Mouse (Mus musculus) testis, postnatal 10 days (tissue): Measurements from ENCODE around the gene Esrrg.

ENCODE experiments used
- DNase-seq: peaks from one replicate; pipeline ENCODE4 v3.0.0; 2021; ENCODE audit warnings: low spot score

Esrrg gene

GRCm38 (mm10) chr1:188077561-188078195 is 469.1 kb downstream of the Esrrg start:
- DNase-seq: no peak

DNA sequence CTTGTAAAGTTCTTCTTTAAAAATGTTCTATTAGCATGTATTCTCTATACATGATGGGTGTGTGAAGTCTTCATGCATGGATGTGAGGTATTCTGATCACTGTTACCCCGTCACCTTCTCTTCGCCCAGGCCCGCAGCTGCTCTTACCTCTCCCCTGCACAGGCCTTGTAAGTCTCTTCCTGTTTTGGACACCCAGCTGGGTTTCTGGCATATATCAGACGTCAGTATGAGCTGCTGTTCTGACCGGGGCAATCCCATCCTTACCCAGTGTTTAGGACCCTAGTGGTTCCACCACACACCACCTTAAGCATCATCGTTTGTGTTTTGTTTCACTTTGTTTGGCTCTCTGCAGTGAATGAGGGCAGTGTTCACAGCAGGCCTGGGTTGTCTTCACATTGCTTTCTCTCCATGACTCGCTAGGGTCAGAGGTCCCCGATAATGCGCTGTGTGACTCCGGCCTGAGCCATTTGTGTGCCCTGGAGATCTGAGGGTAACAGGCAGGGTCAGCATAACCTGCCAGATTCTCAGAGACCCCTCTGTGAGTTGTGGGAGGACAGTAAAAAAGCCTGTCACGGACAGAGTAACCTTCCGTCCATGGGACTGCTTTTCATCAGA is 471.8 kb downstream of the Esrrg start:
- DNase-seq: no peak

DNA sequence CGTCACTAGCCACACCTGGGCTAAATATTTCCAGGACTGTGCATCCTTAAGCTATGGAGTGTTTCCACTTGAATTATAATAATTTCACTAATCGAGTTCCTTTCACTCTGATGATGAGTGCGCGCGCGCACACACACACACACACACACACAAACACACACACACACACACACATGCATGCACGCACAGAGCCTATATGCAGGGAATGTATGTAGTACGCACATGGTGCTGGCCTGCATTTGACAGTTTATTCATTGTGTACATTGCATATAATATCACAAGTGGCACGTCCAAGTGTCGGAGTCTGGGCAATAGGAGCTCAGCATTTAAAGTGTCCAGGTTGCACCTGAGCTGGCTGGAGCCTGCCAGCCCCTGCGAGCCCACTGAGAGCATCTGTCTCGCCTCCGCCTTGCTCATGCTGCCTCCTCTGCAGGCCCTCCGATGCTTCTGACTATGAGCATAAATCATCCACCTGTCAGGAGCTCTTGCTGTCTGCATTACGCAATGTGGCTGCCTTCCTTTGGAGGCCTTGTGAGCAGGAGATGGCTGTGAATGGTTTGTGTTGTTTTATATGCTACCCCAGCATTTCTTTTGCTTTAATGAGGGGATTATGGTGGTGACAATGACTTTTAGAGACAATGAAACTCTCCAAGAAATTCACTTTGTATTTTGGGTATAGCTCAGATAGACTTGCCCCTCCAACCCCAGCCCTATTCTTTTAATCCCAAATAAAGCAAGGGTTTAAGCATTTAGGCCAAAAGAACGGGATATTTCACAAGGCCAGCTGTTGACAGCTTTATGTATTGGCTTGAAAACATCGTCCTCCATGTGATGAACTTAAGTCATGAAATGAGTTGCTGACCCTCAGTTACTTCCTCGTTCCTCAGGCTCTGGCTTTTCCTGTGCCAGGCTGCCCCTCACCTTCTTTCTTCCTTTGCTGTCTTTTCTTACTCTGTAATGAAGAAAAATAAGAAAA is 474.4 kb downstream of the Esrrg start:
- DNase-seq: no peak

DNA sequence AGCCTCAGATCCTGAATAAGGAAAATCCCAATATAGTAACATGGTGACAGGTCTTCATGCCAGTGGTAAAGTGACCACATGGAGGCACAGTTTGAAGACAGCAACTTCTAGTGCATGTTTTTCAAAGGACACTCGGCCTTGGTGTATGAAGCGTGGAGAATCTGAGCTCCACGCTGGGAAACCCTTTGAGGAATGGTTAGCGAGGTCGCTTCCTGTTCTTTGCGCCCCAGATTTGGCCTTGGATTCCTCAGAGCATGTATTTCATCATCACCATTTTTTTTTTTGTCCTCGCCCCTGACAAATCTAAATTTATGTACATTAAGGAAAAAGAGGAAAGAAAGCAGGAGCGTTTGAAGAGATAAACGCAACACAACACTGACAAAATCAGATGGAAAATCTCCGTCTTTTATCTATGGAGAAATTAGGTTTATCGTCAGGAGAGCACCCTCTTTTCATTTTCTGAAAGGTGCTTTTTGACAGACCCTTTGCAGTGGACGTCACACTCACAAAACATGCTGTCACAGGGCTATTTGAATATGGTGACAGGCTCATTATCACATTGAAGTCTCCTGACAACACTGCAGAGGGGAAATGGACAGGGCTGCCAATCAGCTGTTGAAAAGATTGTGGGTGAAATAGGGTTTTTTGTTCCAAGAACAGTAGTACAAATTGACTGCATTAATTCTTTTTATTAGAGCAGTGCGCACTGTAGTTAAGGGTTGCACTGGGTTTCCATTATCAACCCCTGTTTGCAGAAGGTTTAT is 476.7 kb downstream of the Esrrg start:
- no peak for DNase-seq

GRCm38 (mm10) chr1:188093724-188094123 is 485.1 kb downstream of the Esrrg start:
- DNase-seq: no peak

GRCm38 (mm10) chr1:188101832-188102231 is 493.2 kb downstream of the Esrrg start:
- no peak for DNase-seq

DNA sequence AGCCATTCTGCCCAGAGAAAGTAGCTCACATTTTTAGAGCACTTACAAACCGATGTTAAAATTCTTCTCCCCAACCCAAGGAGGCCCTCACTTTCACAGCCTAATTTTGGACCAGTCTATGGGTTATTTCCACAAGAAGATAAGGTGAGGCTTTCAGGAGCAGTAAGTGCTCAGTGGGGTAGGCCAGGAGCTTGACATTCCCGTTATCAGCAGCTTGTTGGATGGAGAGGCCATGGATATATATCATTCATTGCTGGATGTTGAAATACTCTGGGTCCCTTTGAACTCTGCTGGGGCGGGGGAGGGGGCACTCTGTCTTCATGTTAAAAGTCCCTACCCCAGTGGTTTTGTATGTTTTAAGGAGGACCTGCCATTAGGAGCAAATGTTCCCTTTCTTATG is 494.6 kb downstream of the Esrrg start:
- DNase-seq: no peak

GRCm38 (mm10) chr1:188105516-188105915 is 496.9 kb downstream of the Esrrg start:
- no peak for DNase-seq

- DNase-seq: no peak
These were observed 499.4 kb downstream of the Esrrg start for GRCm38 (mm10) chr1:188107946-188108345.

DNA sequence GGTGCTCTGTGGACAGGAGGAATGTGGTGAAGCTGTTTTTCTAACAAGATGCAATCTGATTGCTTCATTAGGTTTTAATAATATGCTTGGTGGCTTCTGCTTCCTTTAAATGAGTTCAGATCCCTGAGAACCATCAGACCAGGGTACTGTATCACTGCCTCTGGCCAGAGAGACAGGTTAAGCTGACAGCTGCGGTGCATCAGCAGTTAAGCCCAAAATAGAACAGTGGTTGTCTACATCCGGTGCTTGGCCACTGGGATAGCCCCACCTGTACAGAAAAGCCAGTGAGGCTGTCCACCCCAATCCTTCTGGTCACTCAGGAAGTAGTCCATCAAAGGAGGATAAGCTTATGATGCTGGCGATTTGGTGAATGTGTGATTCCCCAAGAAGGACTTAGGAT is 503.0 kb downstream of the Esrrg start:
- DNase-seq: no peak

DNA sequence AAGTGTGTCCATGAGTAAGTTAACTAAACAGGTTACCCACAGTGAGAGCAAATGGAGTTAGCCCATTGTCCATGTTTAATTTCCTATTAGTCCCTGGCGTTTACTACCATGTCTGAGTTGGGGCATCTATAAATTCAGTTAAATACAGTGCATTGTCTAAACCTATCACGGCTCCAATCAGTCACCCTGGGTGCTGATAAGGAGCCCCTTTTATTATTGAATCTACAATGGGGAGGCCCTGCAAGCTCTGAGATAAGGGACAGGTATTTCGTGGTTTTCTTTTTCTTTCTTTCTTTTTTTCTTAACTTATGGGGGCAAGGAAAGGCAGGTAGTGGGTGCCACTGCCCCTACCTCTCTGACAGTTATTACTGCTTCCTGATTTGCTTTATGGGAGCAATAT is 504.6 kb downstream of the Esrrg start:
- DNase-seq: no peak

DNA sequence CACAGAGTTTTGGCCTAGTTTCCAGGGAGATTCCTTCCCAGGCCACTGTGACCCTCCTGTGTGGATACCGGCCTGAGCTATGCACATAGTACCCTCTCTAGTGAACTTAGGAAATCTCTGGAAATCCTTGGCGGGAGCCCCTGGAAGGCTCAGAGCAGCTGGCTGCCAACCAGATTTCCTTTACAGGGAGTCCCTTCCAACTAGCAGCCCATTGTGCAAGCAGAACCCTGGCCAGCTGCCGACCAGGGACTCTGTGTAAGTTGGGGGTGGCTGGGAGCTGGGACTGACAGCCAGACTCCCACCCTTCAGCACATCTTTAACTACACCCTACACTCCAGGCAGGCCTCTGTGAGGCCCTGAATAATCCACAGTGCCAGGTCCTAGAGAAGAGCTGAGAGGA is 509.5 kb downstream of the Esrrg start:
- peak; percentile 85 for DNase-seq

DNA sequence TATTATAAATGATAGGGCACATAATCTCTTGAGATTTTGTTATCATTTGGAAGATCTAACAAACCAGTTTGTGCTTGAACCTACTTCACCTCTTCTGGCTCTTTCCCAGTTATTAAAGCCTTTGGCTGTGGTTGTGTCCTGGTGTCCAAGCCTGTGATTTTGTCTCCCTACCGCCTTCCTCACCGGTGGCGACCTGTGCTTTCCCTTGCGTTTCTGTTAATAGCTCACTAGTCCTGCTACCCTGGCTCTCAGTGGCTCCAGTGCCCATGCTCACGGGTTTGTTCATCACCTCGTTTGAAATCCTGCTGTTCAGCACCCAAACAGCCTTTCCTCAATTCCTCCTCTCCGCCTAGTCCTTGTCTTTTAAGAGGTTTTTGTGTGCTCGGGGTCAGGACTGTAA is 511.2 kb downstream of the Esrrg start:
- no peak for DNase-seq

DNA sequence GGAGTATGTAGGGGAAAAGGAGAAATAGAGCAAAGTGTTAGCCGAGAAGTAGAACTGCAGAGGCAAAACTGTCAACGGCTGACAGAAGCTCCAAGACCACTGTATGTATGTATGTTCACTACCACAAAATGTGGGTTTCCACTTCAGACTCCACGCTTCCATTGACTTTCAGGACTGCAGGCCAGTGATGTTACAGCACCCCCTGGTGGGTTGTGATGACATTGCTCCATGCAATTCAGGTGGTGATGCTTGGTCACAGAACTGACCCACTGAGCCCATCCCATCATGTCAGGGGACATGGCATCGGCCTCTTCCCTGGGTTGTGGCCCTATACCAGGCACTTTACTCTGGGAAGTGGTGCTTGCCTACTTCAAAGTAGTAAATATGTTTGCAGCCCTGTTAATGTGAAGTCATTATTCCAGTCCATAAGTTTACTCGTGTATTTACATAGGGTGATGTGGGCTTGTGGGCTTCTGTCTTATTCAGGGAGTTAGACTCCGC is 517.0 kb downstream of the Esrrg start:
- DNase-seq: no peak

DNA sequence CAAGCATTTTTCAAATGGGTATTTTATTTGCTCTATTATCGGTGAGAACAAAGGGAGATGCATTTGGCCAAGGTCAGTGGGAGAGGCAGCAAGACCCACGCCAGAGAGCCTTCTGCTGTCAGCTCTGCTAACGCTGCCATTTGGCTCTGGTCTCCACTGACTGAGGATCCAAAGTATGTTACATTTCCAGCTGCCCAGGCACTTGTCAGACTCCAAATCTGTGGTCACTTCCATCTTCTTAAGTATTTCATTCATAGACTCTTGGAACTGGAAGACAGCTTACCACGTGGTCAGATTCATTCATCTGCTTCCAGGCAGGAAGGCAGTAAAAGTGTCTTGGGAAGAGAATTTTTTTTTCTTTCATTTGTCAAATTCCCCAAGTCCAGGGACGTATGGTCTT is 527.5 kb downstream of the Esrrg start:
- DNase-seq: no peak

GRCm38 (mm10) chr1:188139473-188139872 is 530.9 kb downstream of the Esrrg start:
- no peak for DNase-seq

- no peak for DNase-seq
These were observed 531.6 kb downstream of the Esrrg start for GRCm38 (mm10) chr1:188140221-188140620.

- DNase-seq: no peak
These were observed 539.0 kb downstream of the Esrrg start for GRCm38 (mm10) chr1:188147381-188148156.

DNA sequence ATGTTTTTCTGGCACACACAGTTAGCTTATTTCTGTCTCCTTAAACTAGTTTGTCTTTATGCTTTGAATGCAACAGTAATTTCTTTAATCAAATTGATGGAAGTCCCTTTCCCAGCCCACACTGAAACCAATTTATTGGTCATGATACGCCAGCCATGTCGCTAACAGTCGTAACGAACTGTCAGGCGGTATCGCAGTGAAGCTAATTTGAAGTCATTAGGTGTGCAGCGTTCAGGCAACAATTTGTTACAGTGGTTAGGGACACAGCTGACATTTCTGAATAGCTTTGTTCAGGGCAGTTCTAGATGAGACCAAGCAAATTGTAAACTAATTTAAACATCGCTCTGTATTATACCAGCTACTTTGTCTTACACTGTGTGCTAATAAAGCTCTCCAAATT is 542.5 kb downstream of the Esrrg start:
- no peak for DNase-seq

DNA sequence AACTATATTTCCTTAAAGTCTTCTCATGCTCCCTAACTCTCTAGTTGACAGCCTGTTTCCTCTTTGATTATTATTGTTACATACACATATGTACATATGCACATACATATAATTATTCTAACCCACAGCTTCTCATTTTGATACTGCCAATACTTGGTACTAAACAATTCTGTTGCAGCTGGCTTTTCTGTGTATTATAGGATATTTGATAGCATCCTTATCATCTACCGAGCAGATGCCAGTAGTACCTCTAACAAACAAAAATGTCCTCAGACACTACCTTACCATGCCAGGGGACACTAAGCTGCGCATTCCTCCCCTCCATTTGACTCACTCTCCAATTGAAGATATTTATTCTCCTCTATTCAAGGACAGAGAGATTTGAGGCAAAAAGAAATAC is 543.4 kb downstream of the Esrrg start:
- no peak for DNase-seq

DNA sequence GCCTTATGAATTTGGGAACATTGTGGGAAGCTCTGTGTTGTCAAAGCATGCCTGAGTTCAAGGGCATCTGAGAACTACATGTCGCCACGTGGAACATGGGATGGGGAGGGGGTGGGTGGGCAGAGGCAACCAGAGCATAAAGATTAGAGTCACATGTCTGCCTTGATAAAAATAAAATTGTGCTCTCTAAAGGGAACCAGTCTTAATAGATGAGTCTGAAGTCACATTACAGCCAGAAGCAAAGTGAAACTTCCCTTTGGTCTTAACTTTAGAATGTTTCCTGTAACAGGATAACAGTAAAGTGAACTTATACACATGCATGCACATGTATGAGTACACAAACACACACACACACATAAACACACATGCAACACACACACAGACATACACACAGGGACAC is 545.1 kb downstream of the Esrrg start:
- no peak for DNase-seq
